ENCODE assay signal across 4 mouse cellular contexts in genomic region chr16:21102033-21102432, GRCm38 (mm10). TPM values are rescaled to one million over a fixed set of nuclear protein-coding genes. Genes with fewer than 3 reads are reported as not detected.
"Had no signal": no experiment of that assay in that cellular context is flagged by ENCODE, and none has a peak within 500 bp of the region (broad histone marks: within the 10 kb centered on the region; RNA-seq: fewer than 3 reads in every experiment).

No protein-coding gene starts in this region.

RNA-seq across cellular contexts. Expression of gene Teddm3, which starts 51.8 kb away (rescaled TPM):
- polyA plus RNA-seq: neural tube, embryonic 13.5 days; small intestine, adult 2 months; testis, adult 2 months; urinary bladder, adult 2 months had no signal
